Mouse (Mus musculus): ENCODE measurements around the gene Cenpi.

GRCm38 (mm10) chrX:134398972-134399371, 91.1 kb downstream of the Cenpi start:
- no peak for TF ChIP-seq POLR2A (IDR thresholded peaks at IDR 0.05; ENCODE audit: borderline replicate concordance, control insufficient read depth, low read depth, low read length)
- no peak for TF ChIP-seq CTCF (IDR thresholded peaks at IDR 0.05; ENCODE audit: control insufficient read depth, insufficient read depth, low read length)

Measured in bone marrow, adult 2 months (tissue).